Mouse (Mus musculus): ENCODE data around the gene Spink8.
"Not testable (repeated sequence)": the region's sequence is repeated elsewhere in the genome, so short reads cannot be mapped to it uniquely, and the experiment has no call there.

- TF ChIP-seq CTCF (IDR thresholded peaks at IDR 0.05; ENCODE audit: low read depth, low read length); GATA2 (IDR thresholded peaks at IDR 0.05; ENCODE audit: borderline replicate concordance, low read depth, low read length); GATA1 (IDR thresholded peaks at IDR 0.05; ENCODE audit: borderline replicate concordance, low read length): not testable (repeated sequence)
Measured at GRCm38 (mm10) chr9:109766841-109767240, 45.2 kb upstream of the Spink8 start.

All from G1E (cell line).